Mouse (Mus musculus) macrophage (primary cell): Measurements from ENCODE around the gene Arhgap44. TPM values are rescaled to one million over a fixed set of nuclear protein-coding genes. Genes with fewer than 3 reads are reported as not detected.

ENCODE experiments used
- H3K27ac ChIP-seq: fragments of 350-480 bp; formaldehyde crosslinking; 2 replicates; pipeline ENCODE4 v1.9.0; 2021
- H3K36me3 ChIP-seq: fragments of 350-480 bp; formaldehyde crosslinking; 2 replicates; pipeline ENCODE4 v1.9.0; 2021; ENCODE audit errors: inconsistent target
- H3K4me3 ChIP-seq: fragments of 350-480 bp; formaldehyde crosslinking; 2 replicates; pipeline ENCODE4 v1.9.0; 2021; ENCODE audit errors: inconsistent target
- H3K79me2 ChIP-seq: fragments of 350-480 bp; formaldehyde crosslinking; 2 replicates; pipeline ENCODE4 v1.9.0; 2021; ENCODE audit errors: inconsistent target
- WGBS: methylation state at CpG from one replicate; pipeline ENCODE4 v1.1.7; 2026; ENCODE audit warnings: inconsistent platforms; ENCODE audit not compliant: missing documents; 5-methylcytosine and 5-hydroxymethylcytosine counted together
- polyA plus RNA-seq: library from polyadenylated mRNA; stranded (reverse); fragments of 250-400 nt; gene quantifications from 3 replicates; pipeline ENCODE4 v1.2.4, GENCODE M21; 2018; ENCODE audit warnings: inconsistent platforms

The Arhgap44 gene
- polyA plus RNA-seq, 1 experiment from 2014 or later = not detected

DNA sequence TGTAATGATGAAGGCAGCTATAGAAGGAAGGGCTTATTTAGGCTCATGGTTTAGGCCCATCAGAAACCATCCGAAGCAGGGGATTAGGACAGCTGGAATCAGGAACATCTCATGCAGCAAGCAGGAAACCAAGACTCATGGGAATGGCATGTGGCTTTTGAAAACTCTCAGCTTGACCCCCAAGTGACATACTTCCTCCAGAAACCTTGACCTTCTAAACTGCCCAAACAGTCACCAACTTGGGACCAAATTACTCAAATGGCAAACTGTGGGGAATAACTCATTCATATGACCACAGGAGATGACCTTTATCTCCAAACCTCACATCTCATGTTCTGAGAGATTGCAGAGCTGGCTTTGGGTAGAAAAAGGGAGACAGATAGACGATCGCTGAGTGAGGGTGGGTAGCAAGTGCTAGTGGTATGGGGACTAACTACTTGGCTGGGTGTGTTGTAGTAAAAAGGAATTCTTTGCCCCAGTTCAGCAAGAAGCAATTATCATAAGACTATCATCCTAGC is 191.2 kb downstream of the Arhgap44 start:
- Histone ChIP-seq H3K27ac (no peak overlapping the region), H3K4me3 (no peak overlapping the region)
- WGBS = 57% methylated on average over 3 of the region's 3 CpGs

DNA sequence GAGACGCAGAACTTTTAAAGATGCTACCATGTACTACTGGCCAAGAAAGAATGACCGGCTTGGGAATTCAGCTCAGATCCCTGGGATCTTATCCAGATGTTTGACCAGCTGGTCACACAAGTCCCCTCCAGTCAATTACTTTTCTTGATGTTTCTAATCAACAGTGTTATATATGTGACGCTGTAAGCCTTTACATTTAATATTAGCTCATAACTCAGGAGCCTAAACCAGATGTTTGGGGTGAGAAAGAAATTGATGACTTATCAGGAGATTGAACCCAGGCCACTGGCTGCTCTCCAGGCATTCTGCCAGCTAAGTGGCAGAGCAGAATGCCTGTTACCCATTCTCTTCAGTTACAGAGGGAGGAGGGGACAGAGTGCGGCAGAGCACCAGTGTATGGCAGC is 193.8 kb downstream of the Arhgap44 start:
- no peak overlapping the region for H3K27ac ChIP-seq
- no peaks in the 10 kb centered on the region for H3K36me3 ChIP-seq
- no peak overlapping the region for H3K4me3 ChIP-seq
- 76% methylated on average over 3 of the region's 4 CpGs for WGBS
- H3K79me2 ChIP-seq = no peaks in the 10 kb centered on the region

More for the DNA sequence above, 191.2 kb downstream of the Arhgap44 start:
- Histone ChIP-seq H3K36me3 (no peaks in the 10 kb centered on the region), H3K79me2 (no peaks in the 10 kb centered on the region)

DNA sequence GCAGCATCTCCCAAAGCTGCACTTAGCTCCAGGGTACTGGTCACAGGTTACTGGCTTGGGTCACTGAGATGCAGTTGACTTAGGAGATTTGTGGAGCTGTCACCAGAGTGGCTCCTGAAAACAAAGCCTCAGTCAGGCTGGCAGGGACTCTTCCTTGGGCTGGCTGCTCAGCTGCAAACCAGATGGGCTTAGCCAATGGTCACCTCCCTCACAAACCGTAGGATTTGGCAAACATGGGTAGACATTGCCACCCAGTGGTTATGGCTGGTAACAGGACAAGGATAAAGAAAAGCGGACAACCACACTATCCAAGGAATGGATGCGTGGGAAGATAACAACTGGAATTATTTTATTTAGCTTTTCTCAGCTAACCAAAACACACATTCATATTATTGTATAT is 194.3 kb downstream of the Arhgap44 start:
- H3K27ac ChIP-seq = no peak overlapping the region
- WGBS = 10% methylated on average over 3 of the region's 3 CpGs
- H3K4me3 ChIP-seq = no peak overlapping the region
- H3K36me3 ChIP-seq = no peaks in the 10 kb centered on the region
- no peaks in the 10 kb centered on the region for H3K79me2 ChIP-seq

DNA sequence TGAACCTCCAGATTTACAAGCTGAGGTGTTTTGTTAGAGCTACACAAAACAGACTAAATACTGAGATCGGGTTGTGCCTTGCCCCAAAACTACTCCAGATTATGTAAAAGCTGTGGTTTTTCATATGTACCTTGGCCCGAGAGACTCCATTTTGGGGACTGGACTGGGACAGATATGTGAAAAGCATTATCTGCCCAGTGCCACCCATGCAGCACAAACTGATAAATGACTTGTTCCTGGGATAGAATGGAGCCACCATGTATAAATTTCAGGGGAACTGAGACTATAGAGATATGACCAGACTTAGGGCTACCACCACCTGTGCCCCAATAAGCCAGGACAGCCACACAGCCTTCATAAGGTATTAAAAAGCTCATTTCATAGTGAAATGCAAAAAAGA is 200.1 kb downstream of the Arhgap44 start:
- no peaks in the 10 kb centered on the region for H3K36me3 ChIP-seq
- no peaks in the 10 kb centered on the region for H3K79me2 ChIP-seq
- no peak overlapping the region for H3K27ac ChIP-seq
- 95% methylated on average over 2 of the region's 2 CpGs for WGBS
- no peak overlapping the region for H3K4me3 ChIP-seq

DNA sequence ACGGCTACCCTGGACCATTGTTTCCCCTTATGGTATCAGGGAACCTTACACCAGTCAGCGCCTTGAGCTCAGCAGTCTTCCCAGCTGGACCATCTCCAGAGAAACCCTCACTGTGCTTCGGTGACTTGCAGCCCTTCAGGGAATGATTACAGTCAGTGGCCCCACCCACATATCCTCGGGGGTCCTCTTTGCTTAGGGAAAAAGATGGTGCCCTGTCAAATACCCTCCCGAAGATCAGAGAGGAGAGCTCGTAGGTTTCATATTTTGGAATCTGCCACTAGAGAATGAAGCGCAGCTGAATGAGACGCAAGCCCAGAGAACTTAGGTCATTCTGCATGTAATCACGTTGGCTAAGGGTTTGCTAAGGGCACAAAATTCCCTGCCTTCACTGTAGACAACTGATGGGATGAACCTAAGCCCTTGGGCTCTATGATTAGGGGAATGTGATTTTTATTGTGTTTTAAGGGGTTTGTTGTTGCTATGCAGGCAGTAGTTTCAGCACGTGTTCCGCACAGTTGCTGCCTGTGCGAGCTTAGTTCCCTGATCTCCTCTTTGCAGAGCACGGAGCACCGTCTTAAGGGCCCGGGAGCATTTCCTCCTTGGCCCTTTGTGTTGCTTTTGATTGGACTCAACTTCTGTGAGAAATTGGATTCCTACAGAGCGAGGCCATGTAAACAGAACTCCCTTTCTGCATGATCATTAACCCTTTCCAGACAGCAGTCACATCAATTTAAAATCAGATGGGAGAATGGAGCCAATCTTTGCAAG is 205.6 kb downstream of the Arhgap44 start:
- Histone ChIP-seq H3K36me3 (no peaks in the 10 kb centered on the region), H3K27ac (no peak overlapping the region), H3K4me3 (no peak overlapping the region), H3K79me2 (no peaks in the 10 kb centered on the region)
- whole genome bisulfite sequencing = 16% methylated on average over 16 of the region's 16 CpGs

Other genes with a start within 250 kb of the Arhgap44 start
- gene Elac2, start 183.9 kb downstream of the Arhgap44 start, polyA plus RNA-seq = 10.7 to 20.0 TPM (median 11.8 TPM) in 3 replicates
- gene 1700086D15Rik, start 3.1 kb downstream of the Arhgap44 start, polyA plus RNA-seq = not detected in 3 replicates
- gene Myocd, start 107.0 kb upstream of the Arhgap44 start, polyA plus RNA-seq = not detected in 3 replicates